Comparison of ENCODE assay signal across 29 mouse cellular contexts in the genomic region with DNA sequence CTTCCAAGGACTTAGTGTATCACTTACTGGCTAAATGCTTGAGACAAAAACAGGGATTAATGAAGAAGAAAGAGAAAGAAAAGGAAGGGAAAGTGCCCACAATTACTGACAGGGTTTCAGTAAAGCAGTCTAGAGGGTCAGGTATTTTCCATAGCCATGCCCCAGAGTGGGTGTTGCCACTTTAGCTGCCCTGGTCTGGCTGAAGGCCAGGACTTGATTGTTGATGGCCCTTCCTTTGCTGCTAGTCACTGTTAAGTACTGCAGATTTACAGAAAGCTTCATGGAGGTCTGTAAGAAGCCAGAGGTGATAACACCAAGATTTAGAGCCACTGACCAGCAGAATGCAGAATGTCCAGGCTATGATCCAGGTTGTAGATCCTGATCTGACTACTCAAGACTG. TPM values are rescaled to one million over a fixed set of nuclear protein-coding genes. Genes with fewer than 3 reads are reported as not detected.
A peak's percentile ranks its signal among the peaks of the same experiment; 100 is the strongest.
DNase-seq lines count a peak whose midpoint lies in the region; ATAC-seq and TF ChIP-seq lines count a peak whose summit lies in the region.
"Had no signal": no experiment of that assay in that cellular context is flagged by ENCODE, and none has a peak within 500 bp of the region (broad histone marks: within the 10 kb centered on the region; RNA-seq: fewer than 3 reads in every experiment).

No protein-coding gene starts in this region.

- no peak overlapping the region for H3K9ac ChIP-seq in kidney, embryonic 14.5 days (ENCODE audit: low read depth, low read length)
- H3K9ac ChIP-seq in forebrain, embryonic 15.5 days (replicated peaks), result no peak overlapping the region
- H3K9ac ChIP-seq: forebrain, embryonic 13.5 days; heart, embryonic 13.5 days; hindbrain, embryonic 14.5 days; liver, embryonic 12.5 days; liver, postnatal 0 days; midbrain, embryonic 15.5 days; neural tube, embryonic 12.5 days had no signal

- no peak for ATAC-seq in kidney, embryonic 14.5 days (ENCODE audit: low FRiP score, low TSS enrichment)
- no peak for ATAC-seq in forebrain, embryonic 15.5 days (replicated peaks)
- ATAC-seq: forebrain, embryonic 13.5 days; liver, embryonic 12.5 days; liver, postnatal 0 days; midbrain, embryonic 15.5 days; Patski had no signal

- H3K4me1 ChIP-seq in kidney, adult 2 months (ENCODE audit: control insufficient read depth, insufficient read depth, low read length), result 0 out of 2 replicates have a peak, but pooled peaks cover 2% of the 10 kb centered on the region
- no peaks in the 10 kb centered on the region for H3K4me1 ChIP-seq in kidney, embryonic 14.5 days (ENCODE audit: control insufficient read depth, insufficient read depth, low read length)
- H3K4me1 ChIP-seq in forebrain, embryonic 15.5 days, result no peaks in the 10 kb centered on the region
- H3K4me1 ChIP-seq: forebrain, embryonic 13.5 days; midbrain, embryonic 10.5 days; midbrain, embryonic 15.5 days; neural tube, embryonic 12.5 days had no signal

- H3K27me3 ChIP-seq in kidney, adult 2 months (replicated peaks; ENCODE audit: control insufficient read depth, insufficient read depth, low read length), result no peaks in the 10 kb centered on the region
- H3K27me3 ChIP-seq in kidney, embryonic 14.5 days (ENCODE audit: control insufficient read depth, insufficient read depth, low read length), result no peaks in the 10 kb centered on the region
- H3K27me3 ChIP-seq in forebrain, embryonic 15.5 days, result no peaks in the 10 kb centered on the region
- H3K27me3 ChIP-seq: forebrain, embryonic 13.5 days; heart, embryonic 13.5 days; liver, embryonic 12.5 days; midbrain, embryonic 15.5 days; neural tube, embryonic 12.5 days; Patski had no signal

- peak; percentile 46 for DNase-seq in kidney, adult 2 months
- DNase-seq in kidney, postnatal 36 days, result peak; percentile 37 to 45
- DNase-seq in kidney, adult 8-10 months, result no peak
- DNase-seq in lung, postnatal 25 days (ENCODE audit: low spot score), result peak; percentile 49
- no peak for DNase-seq in urinary bladder, adult 2 months (ENCODE audit: low spot score)
- DNase-seq: adrenal gland, postnatal 10 days; cerebellum, adult 11 months; cerebellum, adult 9-10 months; cerebellum, postnatal 36 days; gastrocnemius, postnatal 36 days; heart, adult 18-20 months; heart, postnatal 10 days; layer of hippocampus, postnatal 36 days; left cerebral cortex, postnatal 4 days; liver, postnatal 0 days; right cerebral cortex, adult 18-20 months; spleen, adult 18-20 months; thymus, postnatal 14 days had no signal

- no peaks in the 10 kb centered on the region for H3K9me3 ChIP-seq in kidney, embryonic 14.5 days (ENCODE audit: control insufficient read depth, low read length)
- no peaks in the 10 kb centered on the region for H3K9me3 ChIP-seq in forebrain, embryonic 15.5 days
- H3K9me3 ChIP-seq: forebrain, embryonic 13.5 days; liver, embryonic 12.5 days; midbrain, embryonic 10.5 days; midbrain, embryonic 15.5 days had no signal

- no peak overlapping the region for H3K4me2 ChIP-seq in kidney, embryonic 14.5 days (replicated peaks; ENCODE audit: low read depth, low read length)
- no peak overlapping the region for H3K4me2 ChIP-seq in forebrain, embryonic 15.5 days (replicated peaks)
- H3K4me2 ChIP-seq: forebrain, embryonic 13.5 days; heart, embryonic 13.5 days; hindbrain, embryonic 14.5 days; liver, embryonic 12.5 days; midbrain, embryonic 15.5 days; neural tube, embryonic 12.5 days had no signal

- H3K36me3 ChIP-seq in kidney, adult 2 months (ENCODE audit: control insufficient read depth, insufficient read depth, low read length), result no peaks in the 10 kb centered on the region
- no peaks in the 10 kb centered on the region for H3K36me3 ChIP-seq in kidney, embryonic 14.5 days (ENCODE audit: control insufficient read depth, insufficient read depth, low read length)
- no peaks in the 10 kb centered on the region for H3K36me3 ChIP-seq in forebrain, embryonic 15.5 days
- H3K36me3 ChIP-seq: heart, embryonic 13.5 days; liver, embryonic 12.5 days; midbrain, embryonic 10.5 days; midbrain, embryonic 15.5 days; neural tube, embryonic 12.5 days had no signal

- no peak overlapping the region for H3K4me3 ChIP-seq in kidney, adult 2 months (ENCODE audit: insufficient read depth, low read depth, low read length)
- no peak overlapping the region for H3K4me3 ChIP-seq in kidney, embryonic 14.5 days (ENCODE audit: low read length)
- H3K4me3 ChIP-seq in forebrain, embryonic 15.5 days, result no peak overlapping the region
- H3K4me3 ChIP-seq: forebrain, embryonic 13.5 days; heart, embryonic 13.5 days; liver, embryonic 12.5 days; midbrain, embryonic 10.5 days; midbrain, embryonic 15.5 days; neural tube, embryonic 12.5 days had no signal

- no peak overlapping the region for H3K27ac ChIP-seq in kidney, adult 2 months (ENCODE audit: insufficient read depth, low read depth, low read length)
- H3K27ac ChIP-seq in kidney, embryonic 14.5 days (ENCODE audit: low read depth, low read length), result no peak overlapping the region
- no peak overlapping the region for H3K27ac ChIP-seq in forebrain, embryonic 15.5 days (replicated peaks)
- H3K27ac ChIP-seq: forebrain, embryonic 13.5 days; heart, embryonic 13.5 days; hindbrain, embryonic 14.5 days; kidney, postnatal 0 days; liver, embryonic 12.5 days; midbrain, embryonic 10.5 days; midbrain, embryonic 15.5 days; neural tube, embryonic 12.5 days had no signal

- no peak for TF ChIP-seq CTCF in kidney, adult 2 months (conservative IDR thresholded peaks at IDR 0.05; ENCODE audit: insufficient read depth, insufficient read length, low read depth, low read length)

- TF ChIP-seq POLR2A in kidney, adult 2 months (IDR thresholded peaks at IDR 0.05; ENCODE audit: low read depth, low read length), result no peak

RNA-seq across cellular contexts. Expression of gene Tek, which starts 6.4 kb away (rescaled TPM):
- polyA plus RNA-seq in kidney, adult 2 months (2012; rRNA removed), result 15.9 and 21.6 TPM in 2 replicates
- polyA plus RNA-seq in kidney, embryonic 14.5 days (2014; fragmentation: Nextera tagmentation; extraction: Ambion mirVana), result 14.1 and 29.0 TPM in 2 replicates
- polyA plus RNA-seq in forebrain, embryonic 15.5 days (2015; fragmentation: Nextera tagmentation; extraction: Ambion mirVana), result 7.0 and 7.6 TPM in 2 replicates
- polyA plus RNA-seq in urinary bladder, adult 2 months (2012; rRNA removed), result 10.2 and 13.6 TPM in 2 replicates
- polyA plus RNA-seq: Patski had no signal

Comparison
In these comparisons a context has a peak if more than half of its experiments do, and no peak if none do; other contexts are left out.
1. DNase-seq: peak in kidney, adult 2 months (single experiment), kidney, postnatal 36 days (2 of 2) and lung, postnatal 25 days (single experiment); none in kidney, adult 8-10 months (0 of 2) and urinary bladder, adult 2 months (single experiment).